Mouse (Mus musculus) urinary bladder, postnatal 4 days (tissue): ENCODE results near the gene Slc22a4.
A peak's percentile ranks its signal among the peaks of the same experiment; 100 is the strongest.
"Not testable (repeated sequence)": the region's sequence is repeated elsewhere in the genome, so short reads cannot be mapped to it uniquely, and the experiment has no call there.

ENCODE experiments used
- DNase-seq, 2 experiments: peaks; one replicate each; pipeline ENCODE4 v3.0.0; 2021 to 2022; ENCODE audit warnings: low spot score in 2 of 2

Slc22a4 gene

DNA sequence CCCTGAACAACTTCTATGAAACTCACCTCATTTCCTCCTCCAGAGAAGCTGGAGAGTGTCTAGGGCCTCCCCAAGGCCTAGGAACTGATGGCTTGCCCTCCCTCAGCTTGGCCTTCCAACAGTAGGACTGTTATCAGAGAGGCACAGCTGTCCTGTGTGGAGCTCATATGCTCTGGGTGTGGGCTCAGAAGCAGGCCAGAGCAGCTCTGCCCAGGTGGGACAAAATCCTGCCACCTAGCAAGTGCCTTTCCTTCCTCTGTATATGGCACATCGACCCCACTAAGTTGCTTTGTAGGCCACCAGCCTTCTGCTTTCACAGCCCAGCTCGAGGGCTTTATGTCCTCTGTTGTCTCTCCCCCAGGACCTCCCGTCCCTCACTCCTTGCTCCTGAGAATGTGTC, 23.2 kb downstream of the Slc22a4 start:
- no peak for DNase-seq

DNA sequence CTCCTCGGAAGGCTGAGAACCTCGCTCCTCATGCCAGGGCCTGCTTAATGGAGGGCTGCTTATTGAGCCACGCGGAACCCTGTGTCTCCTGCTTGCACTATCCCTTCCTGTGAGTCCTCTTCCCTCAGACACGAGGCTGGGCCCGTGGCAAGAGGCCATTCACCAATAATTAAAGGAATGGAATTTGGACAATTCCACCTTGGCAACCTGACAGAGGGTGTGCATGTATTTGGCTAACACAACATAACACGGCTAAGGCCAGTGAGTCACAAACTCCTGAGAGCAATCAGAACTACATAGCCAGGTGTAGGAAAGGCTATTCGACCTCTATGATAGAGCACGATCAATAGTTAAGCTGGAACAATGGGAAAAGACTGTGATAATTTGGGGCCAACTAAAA, 23.7 kb downstream of the Slc22a4 start:
- DNase-seq = no peak

DNA sequence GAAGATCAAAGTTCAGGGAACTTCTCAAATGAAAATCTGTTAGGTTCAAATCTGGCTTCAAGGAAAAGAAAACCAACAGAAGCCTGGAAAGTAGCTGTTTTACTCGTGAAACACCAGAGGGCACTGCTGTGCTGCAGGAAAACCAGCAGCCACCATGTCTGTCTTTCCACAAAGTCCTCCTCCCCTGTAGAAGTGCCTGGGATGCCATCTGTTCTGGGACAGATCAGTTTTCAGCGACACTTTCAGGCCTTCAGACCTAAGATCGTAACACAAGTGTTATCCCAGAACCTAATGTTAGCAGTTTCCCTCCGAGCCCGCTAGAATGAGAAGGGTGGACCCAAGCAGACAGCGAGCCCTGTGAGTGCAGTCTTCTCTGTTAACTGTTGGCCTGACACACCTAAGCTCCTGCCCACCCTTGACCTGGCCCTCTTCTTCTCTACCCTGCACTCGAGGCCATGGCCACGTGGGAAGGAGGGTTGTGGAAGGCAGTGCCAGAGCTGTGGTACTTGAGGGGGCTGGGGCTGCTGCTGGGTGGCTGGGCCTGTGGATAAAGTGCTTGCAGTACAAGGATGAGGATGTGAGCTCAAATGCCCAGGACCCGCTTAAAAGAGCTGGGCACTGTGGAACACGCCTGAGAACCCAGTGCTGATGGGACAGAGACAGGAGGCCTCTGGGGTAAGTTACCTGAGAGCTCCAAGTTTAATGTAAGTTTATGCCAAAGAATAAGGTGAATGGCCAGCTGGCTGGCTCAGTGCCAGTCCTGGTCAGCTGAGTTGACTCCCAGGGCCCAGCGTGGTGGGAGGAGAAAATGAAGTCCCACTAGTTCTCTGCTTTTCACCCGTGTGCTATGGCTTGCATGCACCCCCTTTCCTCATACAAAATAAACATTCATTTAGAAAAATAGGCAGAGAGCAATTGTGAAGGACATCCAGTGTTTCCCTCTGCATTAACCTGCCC, 24.9 kb downstream of the Slc22a4 start:
- peak in 1 of 2 experiments; percentile 38 for DNase-seq

DNA sequence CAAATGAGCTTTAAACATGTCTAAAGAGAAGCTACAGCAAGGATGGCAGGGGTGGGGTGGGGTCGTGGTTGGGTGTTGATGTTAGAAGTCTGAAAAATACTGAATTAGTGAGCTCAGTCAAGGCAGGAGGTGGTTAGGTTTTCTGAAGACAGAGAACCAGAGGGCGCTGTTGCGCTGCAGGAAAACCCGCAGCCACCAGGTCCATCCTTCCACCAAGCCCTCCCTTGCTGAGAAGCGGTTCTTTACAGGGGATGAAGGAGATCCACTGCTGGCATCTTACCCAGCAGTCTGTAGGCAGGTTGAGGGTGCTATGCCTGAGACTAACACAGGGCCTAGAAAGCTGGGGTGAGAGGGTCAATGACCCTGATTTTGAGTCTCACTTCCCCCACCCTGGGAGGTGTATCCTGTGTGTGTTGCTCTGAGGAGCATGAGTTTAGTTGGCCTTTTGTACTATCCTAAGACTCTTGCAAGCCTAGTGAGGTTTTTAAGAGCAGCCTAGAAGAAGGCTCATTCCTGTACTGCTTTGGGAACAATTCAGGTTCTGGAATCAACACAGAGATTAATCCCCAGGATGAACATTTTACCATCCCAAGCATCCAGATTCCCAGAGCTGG, 25.6 kb downstream of the Slc22a4 start:
- peak; percentile 37 to 68 for DNase-seq

DNA sequence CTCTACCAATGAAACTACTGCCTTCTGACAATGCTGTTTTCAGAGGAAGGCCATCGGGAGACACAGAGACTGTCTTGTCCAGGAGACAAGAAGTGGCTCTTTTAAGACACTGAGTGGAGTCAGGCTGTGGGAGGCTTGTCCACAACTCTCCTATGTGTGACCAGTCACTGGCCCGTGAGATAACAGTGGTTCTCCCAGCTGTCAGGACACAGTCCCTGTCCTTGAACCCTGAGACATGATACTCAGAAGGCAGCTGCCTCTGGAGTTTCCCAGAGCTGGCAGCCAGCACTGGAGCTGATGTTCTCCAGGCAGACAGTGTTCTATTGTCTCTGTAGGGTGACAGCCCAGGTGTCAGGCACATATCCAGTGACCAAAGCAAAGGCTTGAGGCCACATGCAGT, 30.2 kb downstream of the Slc22a4 start:
- DNase-seq = no peak

DNA sequence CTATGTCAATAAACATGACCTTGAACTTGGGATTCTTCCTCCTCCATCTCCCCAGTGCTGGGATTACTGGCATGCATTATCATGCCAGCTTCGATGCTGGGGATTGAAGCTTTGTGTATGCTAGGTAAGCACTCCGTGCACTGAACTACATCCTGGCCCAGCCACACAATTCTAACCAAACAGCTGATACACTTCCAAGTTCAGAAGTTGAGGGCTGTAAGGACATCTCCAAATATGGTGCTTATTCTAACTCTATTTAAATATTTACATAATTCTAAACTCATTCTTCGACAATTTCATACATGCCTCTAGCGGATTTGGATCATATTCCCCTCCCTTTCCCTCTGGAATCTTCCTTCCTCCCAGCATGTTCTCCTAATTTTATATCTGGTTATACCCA, 35.6 kb downstream of the Slc22a4 start:
- no peak for DNase-seq

DNA sequence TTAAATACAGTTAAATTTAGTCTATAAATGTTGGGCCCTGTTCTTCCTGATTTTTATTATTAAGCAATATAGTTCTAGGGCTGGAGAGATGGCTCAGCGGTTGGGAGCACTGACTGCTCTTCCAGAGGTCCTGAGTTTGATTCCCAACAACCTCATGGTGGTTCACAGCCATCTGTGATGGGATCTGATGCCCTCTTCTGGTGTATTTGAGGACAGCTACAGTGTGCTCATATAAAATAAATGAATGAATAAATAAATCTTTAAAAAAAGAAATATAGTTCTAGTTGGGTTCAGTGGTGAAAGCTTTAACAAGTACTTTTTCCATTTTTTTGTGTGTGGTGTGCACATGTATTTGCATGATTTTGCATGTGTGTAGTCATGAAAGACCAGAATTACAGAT, 38.7 kb downstream of the Slc22a4 start:
- DNase-seq = no peak

DNA sequence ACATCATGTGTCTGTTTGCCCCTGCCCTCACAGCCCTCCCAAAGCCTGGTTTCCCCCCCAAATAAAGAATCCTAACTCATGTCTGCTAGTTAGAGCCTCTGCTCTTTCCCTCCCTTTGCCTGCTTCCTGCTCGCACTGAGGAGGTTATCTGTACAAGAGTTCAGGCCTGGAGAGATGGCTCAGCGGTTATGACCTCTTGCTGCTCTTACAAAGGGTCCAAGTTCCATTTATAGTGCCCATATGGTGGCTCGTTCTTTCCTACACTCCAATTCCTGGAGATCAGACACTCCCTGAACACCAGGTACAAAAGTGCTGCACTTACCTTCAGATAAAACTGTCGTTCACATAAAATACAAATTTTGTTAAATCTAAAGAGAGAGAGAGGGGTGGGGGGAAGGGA, 39.8 kb downstream of the Slc22a4 start:
- DNase-seq = no peak

DNA sequence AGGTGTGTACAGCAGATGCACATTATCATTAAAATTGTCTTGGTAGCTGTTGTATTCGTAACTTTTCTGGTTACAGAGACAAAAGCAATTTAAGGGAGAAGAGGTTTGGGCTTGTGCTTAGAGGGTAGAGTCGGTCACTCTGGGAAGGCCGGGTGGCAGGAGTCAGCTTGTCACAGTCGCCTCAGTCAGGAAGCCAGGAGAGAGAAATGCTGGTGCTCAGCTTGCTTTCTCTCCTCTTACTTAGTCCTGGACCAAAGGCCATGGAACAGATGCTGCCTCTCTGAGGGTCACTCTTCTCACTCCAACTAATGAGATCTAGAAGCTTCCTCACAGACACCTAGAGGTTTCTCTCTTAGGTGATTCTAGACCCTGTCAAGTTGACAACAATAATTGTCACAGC, 46.5 kb downstream of the Slc22a4 start:
- no peak for DNase-seq

DNA sequence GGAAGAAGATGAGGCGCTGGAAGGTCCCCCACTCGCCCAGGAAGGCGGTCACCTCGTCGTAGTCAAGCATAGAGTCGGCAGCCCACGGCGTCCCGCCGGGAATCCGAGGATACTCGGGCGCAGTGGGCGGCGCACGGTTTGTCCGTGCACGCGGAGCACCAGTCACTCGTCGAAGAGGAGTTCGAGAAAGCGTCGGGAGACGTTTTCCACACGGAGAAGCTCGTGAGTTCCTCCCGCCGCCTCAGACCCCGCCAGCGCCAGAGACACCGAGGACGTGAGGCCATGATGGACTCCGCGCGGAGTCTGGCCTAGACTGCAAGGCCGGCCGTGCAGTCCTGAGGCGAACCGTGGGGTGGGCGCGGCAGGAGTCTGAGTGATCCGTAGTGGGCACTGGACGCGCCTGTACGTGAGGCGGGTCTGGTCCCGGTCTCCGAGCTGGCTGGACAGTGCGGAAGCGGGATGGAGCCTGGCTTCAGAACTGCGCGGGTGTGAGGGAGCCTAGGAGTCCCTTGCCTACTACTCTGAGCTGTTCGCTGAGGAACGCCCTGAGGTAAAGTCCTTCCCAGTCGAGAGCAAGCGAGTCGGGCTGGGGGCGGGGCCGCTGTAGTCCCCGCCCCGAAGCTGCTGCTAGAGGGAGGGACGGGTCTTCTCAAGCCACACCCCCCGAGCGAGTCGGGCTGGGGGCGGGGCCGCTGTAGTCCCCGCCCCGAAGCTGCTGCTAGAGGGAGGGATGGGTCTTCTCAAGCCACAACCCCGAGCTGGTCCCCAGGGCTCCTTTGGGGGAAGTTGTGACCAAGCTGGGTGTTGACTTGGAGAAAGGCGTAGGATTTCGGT, 47.9 kb downstream of the Slc22a4 start, which contains the start of gene Slc22a21:
TSS of gene Slc22a21 (minus strand) at position 545 of the 834 bp plus-strand sequence.
- DNase-seq = peak; percentile 82 to 83

DNA sequence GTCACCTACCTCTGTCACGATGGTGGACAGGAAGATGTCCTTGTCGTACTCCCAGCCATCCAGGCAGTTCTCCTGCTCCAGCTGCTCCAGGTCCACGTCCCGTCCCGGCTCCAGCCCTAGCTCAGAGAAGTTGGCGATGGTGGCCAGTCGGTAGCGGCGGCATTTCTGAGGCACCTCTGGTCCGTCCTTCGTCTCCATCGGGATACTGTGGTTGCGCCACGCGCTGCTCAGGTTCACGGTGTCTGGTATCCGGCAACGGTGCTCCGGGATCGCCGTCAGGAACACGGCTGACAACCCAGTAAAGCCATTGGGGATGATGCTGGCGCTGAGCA, 48.5 kb downstream of the Slc22a4 start:
- DNase-seq = not testable (repeated sequence)

DNA sequence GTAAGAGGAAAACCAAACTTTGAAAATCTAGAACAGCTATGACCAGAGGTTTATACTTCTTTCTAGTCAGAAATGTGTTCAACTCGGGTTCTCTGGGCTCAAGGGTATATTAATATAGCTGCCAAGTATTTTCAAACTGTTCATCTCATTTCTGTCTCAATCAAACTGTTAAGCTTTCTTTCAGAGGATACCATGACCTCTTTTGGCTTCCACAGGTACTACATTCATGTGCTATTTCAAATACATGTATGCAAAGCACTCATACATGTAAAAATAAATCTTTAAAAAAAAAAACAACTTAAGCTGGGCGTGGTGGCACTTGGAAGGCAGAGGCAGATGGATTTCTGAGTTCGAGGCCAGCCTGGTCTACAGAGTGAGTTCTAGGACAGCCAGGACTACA, 50.2 kb downstream of the Slc22a4 start:
- DNase-seq = no peak

DNA sequence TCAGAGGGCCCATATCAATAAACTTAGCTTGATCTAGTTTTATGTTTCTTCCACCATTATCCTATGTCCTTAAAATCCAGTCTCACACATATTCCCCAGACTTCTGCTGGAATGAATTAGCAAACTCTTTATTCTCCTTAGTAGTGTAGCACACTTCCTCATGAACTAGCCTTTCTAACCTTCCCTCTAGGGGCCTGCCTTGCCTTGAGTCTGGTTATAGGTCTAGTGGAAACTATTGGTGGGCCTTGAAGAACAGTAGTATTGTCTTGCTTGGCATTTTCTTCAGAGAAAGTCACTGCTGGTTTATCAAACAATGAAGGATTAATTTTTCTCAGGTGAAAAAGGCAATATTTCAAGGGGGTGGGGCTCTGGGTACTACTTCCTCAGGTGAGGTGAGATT, 52.3 kb downstream of the Slc22a4 start:
- DNase-seq = no peak

DNA sequence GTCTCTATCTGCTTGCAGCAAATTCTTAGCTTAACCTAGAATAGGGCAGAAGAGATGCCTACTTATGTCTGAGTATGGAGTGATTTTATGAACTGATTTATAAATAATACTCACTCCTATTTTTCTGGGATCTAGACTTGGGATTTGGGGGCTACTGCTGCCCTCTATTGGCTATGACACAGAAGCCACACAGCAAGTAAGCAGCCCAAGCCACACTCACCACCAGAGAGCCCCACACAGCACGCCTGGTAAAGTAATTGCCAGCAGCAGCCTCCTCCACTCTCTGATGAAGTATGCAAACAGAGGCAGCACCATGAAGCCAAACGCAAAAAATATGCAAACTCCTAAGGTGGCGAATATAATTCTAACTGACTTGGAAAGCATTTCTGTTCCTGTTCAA, 68.9 kb downstream of the Slc22a4 start:
- no peak for DNase-seq

DNA sequence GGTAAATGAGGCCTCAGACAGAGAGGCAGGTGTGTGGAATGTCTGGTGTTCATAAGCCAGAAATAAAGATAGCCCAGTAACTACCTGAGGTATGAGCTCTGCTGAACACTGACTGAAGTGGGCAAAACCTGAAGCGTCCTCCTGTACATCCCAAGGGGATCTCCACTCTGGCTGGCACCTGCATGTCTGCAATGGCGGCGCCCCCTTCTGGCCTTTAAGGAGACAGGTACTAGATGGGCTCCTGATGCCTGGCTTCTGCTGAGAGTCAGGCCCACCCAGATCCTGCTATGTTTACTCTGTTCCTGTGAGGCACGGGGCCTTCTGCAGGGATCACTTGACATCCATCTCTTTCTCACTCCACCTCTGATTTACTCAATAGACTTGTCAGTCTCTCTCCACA, 69.7 kb downstream of the Slc22a4 start:
- DNase-seq = not testable (repeated sequence)

DNA sequence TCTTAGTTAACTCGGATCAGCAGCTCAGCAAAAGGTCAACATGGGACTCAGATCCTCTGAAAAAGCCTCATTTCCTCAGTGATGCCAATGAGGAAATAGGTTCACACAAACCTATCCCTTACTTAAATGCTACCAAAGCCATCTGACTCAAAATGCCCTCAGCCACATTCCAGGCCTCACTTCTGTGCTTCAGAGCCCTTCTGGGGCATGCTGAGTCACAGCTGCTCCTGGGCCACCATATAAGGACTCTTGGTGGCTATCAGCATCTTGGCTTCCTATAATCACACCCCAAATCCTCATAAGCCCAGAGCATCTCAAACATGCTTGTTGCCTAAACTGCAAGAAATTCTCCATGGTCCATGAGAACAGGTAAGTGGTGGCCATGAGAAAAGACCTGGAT, 71.3 kb downstream of the Slc22a4 start:
- no peak for DNase-seq

DNA sequence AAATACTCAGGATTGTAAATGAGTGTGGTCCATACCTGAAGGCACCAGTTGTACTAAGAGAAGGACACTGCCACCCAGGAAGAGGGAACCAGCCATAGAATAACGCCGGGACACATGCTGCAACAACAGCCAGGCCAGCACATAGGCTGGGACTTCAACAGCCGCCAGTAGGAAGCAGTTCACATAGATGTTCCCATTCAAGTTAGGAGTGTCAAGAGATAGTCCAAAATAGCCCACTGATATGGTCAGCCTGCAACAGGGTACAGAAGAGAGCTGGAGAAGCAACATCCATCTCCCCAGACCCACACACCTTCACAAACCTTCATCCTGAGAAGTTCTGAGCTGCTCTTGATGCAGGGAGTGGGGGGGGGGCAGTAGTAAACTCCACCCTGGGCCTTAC, 73.2 kb downstream of the Slc22a4 start:
- DNase-seq = no peak

DNA sequence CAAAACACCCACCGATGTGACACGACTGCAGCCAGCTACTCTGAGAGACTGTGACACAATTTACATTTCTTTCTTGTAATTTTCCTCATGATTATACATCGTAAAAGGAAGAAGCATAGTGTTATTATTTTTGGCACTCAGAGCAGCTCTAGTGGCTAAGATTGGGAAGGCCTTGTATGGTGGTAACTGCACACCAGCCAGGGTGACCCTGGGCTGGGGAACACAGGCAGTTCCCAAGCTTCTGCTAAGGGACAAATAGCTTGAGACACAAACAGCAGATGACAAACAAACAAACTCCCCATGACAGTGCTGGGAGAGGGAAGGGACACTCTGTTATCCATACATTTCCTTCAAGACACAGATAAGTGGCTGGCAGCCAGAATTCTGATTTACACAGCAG, 77.8 kb downstream of the Slc22a4 start:
- DNase-seq = not testable (repeated sequence)
